Mouse (Mus musculus) stomach, postnatal 0 days (tissue): ENCODE measurements around the gene Dnah3.

Experiments
- CTCF ChIP-seq: IDR thresholded peaks from 2 replicates; pipeline ENCODE4 v1.5.1; 2016; ENCODE audit warnings: antibody characterized with exemption, low read depth, mild to moderate bottlenecking, moderate library complexity
- EP300 ChIP-seq: optimal IDR thresholded peaks from 2 replicates; pipeline ENCODE3; 2016; ENCODE audit warnings: antibody characterized with exemption

DNA sequence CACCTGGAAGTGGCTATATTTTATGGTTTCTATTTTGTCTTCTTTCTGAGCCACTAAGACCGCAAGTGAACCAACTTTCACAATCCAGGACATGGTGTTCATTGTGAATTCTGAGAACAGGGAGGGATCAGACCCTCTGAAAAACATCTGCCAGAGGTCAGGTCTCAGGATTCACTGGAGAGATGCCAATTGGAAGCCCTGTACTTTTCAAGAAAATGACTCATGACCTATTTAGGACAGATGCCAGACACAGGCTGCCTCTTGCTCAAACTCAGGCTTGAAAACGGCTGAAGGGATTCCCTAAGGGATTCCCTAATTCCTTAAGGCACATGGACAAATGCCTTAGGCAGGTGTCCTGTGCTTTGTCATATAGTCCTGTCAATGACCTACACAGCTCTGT, 134.0 kb downstream of the Dnah3 start:
- TF ChIP-seq CTCF (no peak), EP300 (no peak)
